Mouse (Mus musculus) neural tube, embryonic 11.5 days (tissue): ENCODE results near the gene Ugt1a10. TPM values are rescaled to one million over a fixed set of nuclear protein-coding genes. Genes with fewer than 3 reads are reported as not detected.
"Not testable (repeated sequence)": the region's sequence is repeated elsewhere in the genome, so short reads cannot be mapped to it uniquely, and the experiment has no call there.

Source experiments
- ATAC-seq: fragments of 200-750 bp; cut with Nextera tagmentation; 2 replicates; pipeline ENCODE4 v1.8.0; 2017; ENCODE audit warnings: moderate number of reproducible peaks, mild to moderate bottlenecking, moderate TSS enrichment, moderate library complexity; ENCODE audit not compliant: insufficient read depth, low FRiP score, low TSS enrichment
- DNase-seq: peaks from one replicate; pipeline ENCODE4 v3.0.0-alpha.2; 2015; ENCODE audit warnings: low spot score
- H3K27ac ChIP-seq: fragments of 300-500 bp; sonication (generic); 2 replicates; pipeline ENCODE4 v1.5.1; 2014; ENCODE audit warnings: low read depth, mild to moderate bottlenecking, low read length
- H3K27me3 ChIP-seq: fragments of 300-500 bp; sonication (generic); 2 replicates; pipeline ENCODE4 v1.6.1; 2014; ENCODE audit warnings: mild to moderate bottlenecking, low read length, mixed read lengths; ENCODE audit not compliant: control insufficient read depth, insufficient read depth
- H3K36me3 ChIP-seq: fragments of 300-500 bp; sonication (generic); 2 replicates; pipeline ENCODE4 v1.6.1; 2014; ENCODE audit warnings: mild to moderate bottlenecking, low read length, moderate library complexity, mixed read lengths; ENCODE audit not compliant: control insufficient read depth, insufficient read depth
- H3K4me1 ChIP-seq: fragments of 300-500 bp; sonication (generic); 2 replicates; pipeline ENCODE4 v1.6.1; 2014; ENCODE audit warnings: low read length, mixed read lengths; ENCODE audit not compliant: control insufficient read depth, insufficient read depth
- H3K4me2 ChIP-seq: fragments of 300-500 bp; sonication (generic); 2 replicates; pipeline ENCODE4 v1.6.1; 2014; ENCODE audit warnings: low read depth, mild to moderate bottlenecking, moderate library complexity
- H3K4me3 ChIP-seq: fragments of 300-500 bp; sonication (generic); 2 replicates; pipeline ENCODE4 v1.5.1; 2014; ENCODE audit warnings: low read depth, low read length
- H3K9ac ChIP-seq: fragments of 300-500 bp; sonication (generic); 2 replicates; pipeline ENCODE4 v1.6.1; 2014; ENCODE audit warnings: mild to moderate bottlenecking, low read length
- H3K9me3 ChIP-seq: fragments of 300-500 bp; sonication (generic); 2 replicates; pipeline ENCODE4 v1.6.1; 2016; ENCODE audit warnings: low read length; ENCODE audit not compliant: control insufficient read depth
- WGBS: fragments of 180-500 bp; shearing (Covaris S2); extraction: QIAGEN DNeasy Blood & Tissue Kit; methylation state at CpG from one replicate; pipeline ENCODE4 v1.1.7; 2014; 5-methylcytosine and 5-hydroxymethylcytosine counted together
- polyA plus RNA-seq: library from polyadenylated mRNA; unstranded; fragments of >200 nt; fragmentation: Nextera tagmentation; extraction: Ambion mirVana; gene quantifications from 2 replicates; pipeline ENCODE4 v1.2.1, GENCODE M21; 2014

Ugt1a10 gene
- polyA plus RNA-seq, 1 experiment from 2014 or later = not detected

- H3K9ac ChIP-seq, H3K36me3 ChIP-seq, H3K4me3 ChIP-seq, H3K4me2 ChIP-seq, H3K27me3 ChIP-seq, H3K9me3 ChIP-seq, DNase-seq, H3K4me1 ChIP-seq, H3K27ac ChIP-seq, ATAC-seq: not testable (repeated sequence)
- 83% methylated on average over 3 of the region's 4 CpGs for WGBS
Measured at GRCm38 (mm10) chr1:88125827-88126360, 70.7 kb downstream of the Ugt1a10 start.

- not testable (repeated sequence) for ATAC-seq
Measured at GRCm38 (mm10) chr1:88129091-88129490, 73.9 kb downstream of the Ugt1a10 start.

GRCm38 (mm10) chr1:88130223-88130622 lies 75.0 kb downstream of the Ugt1a10 start:
- not testable (repeated sequence) for H3K4me3 ChIP-seq, H3K27ac ChIP-seq, H3K4me1 ChIP-seq, H3K36me3 ChIP-seq, ATAC-seq, H3K9ac ChIP-seq, DNase-seq, H3K4me2 ChIP-seq, H3K27me3 ChIP-seq, H3K9me3 ChIP-seq
- WGBS = 88% methylated on average over 1 of the region's 1 CpGs

More at GRCm38 (mm10) chr1:88129091-88129490, 73.9 kb downstream of the Ugt1a10 start:
- not testable (repeated sequence) for H3K36me3 ChIP-seq, H3K27ac ChIP-seq, H3K4me2 ChIP-seq, DNase-seq, H3K4me3 ChIP-seq, H3K9me3 ChIP-seq, H3K4me1 ChIP-seq, H3K27me3 ChIP-seq, H3K9ac ChIP-seq
- 97% methylated on average over 2 of the region's 2 CpGs for WGBS

- Histone ChIP-seq H3K27ac (no peak overlapping the region), H3K36me3 (no peaks in the 10 kb centered on the region)
Measured at GRCm38 (mm10) chr1:88133908-88134456, 78.8 kb downstream of the Ugt1a10 start.

GRCm38 (mm10) chr1:88134457-88135011 lies 79.3 kb downstream of the Ugt1a10 start, which contains the start of gene Ugt1a6a:
Gene Ugt1a6a, plus strand, starts transcription at chr1:88134809.
- H3K4me1 ChIP-seq, H3K27ac ChIP-seq, ATAC-seq, H3K36me3 ChIP-seq, H3K9me3 ChIP-seq, H3K9ac ChIP-seq, DNase-seq, H3K4me3 ChIP-seq, H3K27me3 ChIP-seq, H3K4me2 ChIP-seq: not testable (repeated sequence)
- WGBS = 63% methylated on average over 5 of the region's 5 CpGs

More at GRCm38 (mm10) chr1:88133908-88134456, 78.8 kb downstream of the Ugt1a10 start:
- DNase-seq (no peak), ATAC-seq (no peak)
- no peaks in the 10 kb centered on the region for H3K9me3 ChIP-seq
- H3K4me2 ChIP-seq = no peak overlapping the region
- 0 out of 2 replicates have a peak, but pooled peaks cover 4% of the 10 kb centered on the region for H3K4me1 ChIP-seq
- H3K27me3 ChIP-seq = no peaks in the 10 kb centered on the region
- WGBS = 62% methylated on average over 3 of the region's 3 CpGs
- H3K9ac ChIP-seq = no peak overlapping the region
- no peak overlapping the region for H3K4me3 ChIP-seq

- not testable (repeated sequence) for DNase-seq, H3K9me3 ChIP-seq, H3K4me1 ChIP-seq, H3K27ac ChIP-seq, H3K4me2 ChIP-seq, H3K9ac ChIP-seq, H3K4me3 ChIP-seq, H3K36me3 ChIP-seq, ATAC-seq, H3K27me3 ChIP-seq
- 91% methylated on average over 5 of the region's 6 CpGs for WGBS
Measured at GRCm38 (mm10) chr1:88135229-88135904, 80.2 kb downstream of the Ugt1a10 start.

GRCm38 (mm10) chr1:88136646-88137045 lies 81.5 kb downstream of the Ugt1a10 start:
- no peaks in the 10 kb centered on the region for H3K27me3 ChIP-seq
- WGBS = 72% methylated on average over 2 of the region's 2 CpGs
- ATAC-seq (no peak), DNase-seq (no peak)
- H3K9ac ChIP-seq = no peak overlapping the region
- no peaks in the 10 kb centered on the region for H3K9me3 ChIP-seq
- H3K4me3 ChIP-seq = no peak overlapping the region
- H3K4me1 ChIP-seq = 0 out of 2 replicates have a peak, but pooled peaks cover 4% of the 10 kb centered on the region
- H3K4me2 ChIP-seq = no peak overlapping the region
- no peak overlapping the region for H3K27ac ChIP-seq
- H3K36me3 ChIP-seq = no peaks in the 10 kb centered on the region

- no peaks in the 10 kb centered on the region for H3K36me3 ChIP-seq
- WGBS = 91% methylated on average over 3 of the region's 3 CpGs
- no peak for DNase-seq
Measured at GRCm38 (mm10) chr1:88137264-88137663, 82.1 kb downstream of the Ugt1a10 start.

More at GRCm38 (mm10) chr1:88137264-88137663, 82.1 kb downstream of the Ugt1a10 start:
- Histone ChIP-seq H3K9ac (no peak overlapping the region), H3K27ac (no peak overlapping the region), H3K4me2 (no peak overlapping the region), H3K9me3 (no peaks in the 10 kb centered on the region), H3K27me3 (no peaks in the 10 kb centered on the region), H3K4me3 (no peak overlapping the region), H3K4me1 (0 out of 2 replicates have a peak, but pooled peaks cover 4% of the 10 kb centered on the region)
- ATAC-seq = no peak
